Mouse (Mus musculus): ENCODE results near the gene Arhgap27. TPM values are rescaled to one million over a fixed set of nuclear protein-coding genes. Genes with fewer than 3 reads are reported as not detected.

Gene Arhgap27
- polyA plus RNA-seq, 1 experiment, result 2.0 TPM

- H3K4me1 ChIP-seq (ENCODE audit: control insufficient read depth, insufficient read depth, low read length), result peaks cover 13% of the 10 kb centered on the region
- H3K4me3 ChIP-seq (ENCODE audit: insufficient read depth, low read length), result no peak overlapping the region
- no peak for TF ChIP-seq CTCF (IDR thresholded peaks at IDR 0.05; ENCODE audit: borderline replicate concordance, insufficient read depth, low read length)
- no peak for TF ChIP-seq POLR2A (IDR thresholded peaks at IDR 0.05; ENCODE audit: low read depth, low read length)
- no peak overlapping the region for H3K27ac ChIP-seq (ENCODE audit: insufficient read depth, low read length)
These were observed 48.1 kb downstream of the Arhgap27 start for GRCm38 (mm10) chr11:103315379-103315778.

- Histone ChIP-seq H3K4me3 (ENCODE audit: insufficient read depth, low read length) (no peak overlapping the region), H3K4me1 (ENCODE audit: control insufficient read depth, insufficient read depth, low read length) (peaks cover 14% of the 10 kb centered on the region), H3K27ac (ENCODE audit: insufficient read depth, low read length) (no peak overlapping the region)
- TF ChIP-seq POLR2A (IDR thresholded peaks at IDR 0.05; ENCODE audit: low read depth, low read length) (no peak), CTCF (IDR thresholded peaks at IDR 0.05; ENCODE audit: borderline replicate concordance, insufficient read depth, low read length) (no peak)
These were observed 48.6 kb downstream of the Arhgap27 start for GRCm38 (mm10) chr11:103314736-103315374.

- Histone ChIP-seq H3K27ac (ENCODE audit: insufficient read depth, low read length) (peak overlapping the region; percentile 100), H3K4me3 (ENCODE audit: insufficient read depth, low read length) (no peak overlapping the region), H3K4me1 (ENCODE audit: control insufficient read depth, insufficient read depth, low read length) (peaks cover 16% of the 10 kb centered on the region)
- TF ChIP-seq CTCF (IDR thresholded peaks at IDR 0.05; ENCODE audit: borderline replicate concordance, insufficient read depth, low read length), result no peak
- TF ChIP-seq POLR2A (IDR thresholded peaks at IDR 0.05; ENCODE audit: low read depth, low read length), result no peak
These were observed 50.0 kb downstream of the Arhgap27 start for GRCm38 (mm10) chr11:103313542-103313941.

GRCm38 (mm10) chr11:103312655-103313255, 50.7 kb downstream of the Arhgap27 start:
- no peak for TF ChIP-seq POLR2A (IDR thresholded peaks at IDR 0.05; ENCODE audit: low read depth, low read length)
- TF ChIP-seq CTCF (IDR thresholded peaks at IDR 0.05; ENCODE audit: borderline replicate concordance, insufficient read depth, low read length), result no peak
- H3K27ac ChIP-seq (ENCODE audit: insufficient read depth, low read length), result peak overlapping the region; percentile 100
- H3K4me3 ChIP-seq (ENCODE audit: insufficient read depth, low read length), result no peak overlapping the region
- H3K4me1 ChIP-seq (ENCODE audit: control insufficient read depth, insufficient read depth, low read length), result peaks cover 16% of the 10 kb centered on the region

- peaks cover 16% of the 10 kb centered on the region for H3K4me1 ChIP-seq (ENCODE audit: control insufficient read depth, insufficient read depth, low read length)
- peak overlapping the region; percentile 98 for H3K27ac ChIP-seq (ENCODE audit: insufficient read depth, low read length)
- no peak; the same call in 1 of the 2 replicates for TF ChIP-seq POLR2A (IDR thresholded peaks at IDR 0.05; ENCODE audit: low read depth, low read length)
- TF ChIP-seq CTCF (IDR thresholded peaks at IDR 0.05; ENCODE audit: borderline replicate concordance, insufficient read depth, low read length), result no peak
- no peak overlapping the region for H3K4me3 ChIP-seq (ENCODE audit: insufficient read depth, low read length)
These were observed 51.4 kb downstream of the Arhgap27 start for GRCm38 (mm10) chr11:103311960-103312611.

- peaks cover 16% of the 10 kb centered on the region for H3K4me1 ChIP-seq (ENCODE audit: control insufficient read depth, insufficient read depth, low read length)
- no peak overlapping the region for H3K4me3 ChIP-seq (ENCODE audit: insufficient read depth, low read length)
- no peak overlapping the region for H3K27ac ChIP-seq (ENCODE audit: insufficient read depth, low read length)
- no peak for TF ChIP-seq POLR2A (IDR thresholded peaks at IDR 0.05; ENCODE audit: low read depth, low read length)
- no peak for TF ChIP-seq CTCF (IDR thresholded peaks at IDR 0.05; ENCODE audit: borderline replicate concordance, insufficient read depth, low read length)
These were observed 53.4 kb downstream of the Arhgap27 start for GRCm38 (mm10) chr11:103309956-103310574.

GRCm38 (mm10) chr11:103307910-103308309, 55.6 kb downstream of the Arhgap27 start:
- Histone ChIP-seq H3K4me1 (ENCODE audit: control insufficient read depth, insufficient read depth, low read length) (peaks cover 11% of the 10 kb centered on the region), H3K27ac (ENCODE audit: insufficient read depth, low read length) (no peak overlapping the region), H3K4me3 (ENCODE audit: insufficient read depth, low read length) (no peak overlapping the region)
- no peak for TF ChIP-seq POLR2A (IDR thresholded peaks at IDR 0.05; ENCODE audit: low read depth, low read length)
- no peak for TF ChIP-seq CTCF (IDR thresholded peaks at IDR 0.05; ENCODE audit: borderline replicate concordance, insufficient read depth, low read length)

GRCm38 (mm10) chr11:103304525-103304924, 59.0 kb downstream of the Arhgap27 start:
- TF ChIP-seq CTCF (IDR thresholded peaks at IDR 0.05; ENCODE audit: borderline replicate concordance, insufficient read depth, low read length) (no peak), POLR2A (IDR thresholded peaks at IDR 0.05; ENCODE audit: low read depth, low read length) (no peak)
- H3K4me3 ChIP-seq (ENCODE audit: insufficient read depth, low read length), result no peak overlapping the region
- H3K27ac ChIP-seq (ENCODE audit: insufficient read depth, low read length), result no peak overlapping the region
- no peaks in the 10 kb centered on the region for H3K4me1 ChIP-seq (ENCODE audit: control insufficient read depth, insufficient read depth, low read length)

GRCm38 (mm10) chr11:103294772-103295171, 68.7 kb downstream of the Arhgap27 start:
- TF ChIP-seq POLR2A (IDR thresholded peaks at IDR 0.05; ENCODE audit: low read depth, low read length) (no peak), CTCF (IDR thresholded peaks at IDR 0.05; ENCODE audit: borderline replicate concordance, insufficient read depth, low read length) (no peak)
- H3K27ac ChIP-seq (ENCODE audit: insufficient read depth, low read length), result no peak overlapping the region
- no peak overlapping the region for H3K4me3 ChIP-seq (ENCODE audit: insufficient read depth, low read length)
- peaks cover 4% of the 10 kb centered on the region; the same call in 1 of the 2 replicates for H3K4me1 ChIP-seq (ENCODE audit: control insufficient read depth, insufficient read depth, low read length)

All from embryonic fibroblast, embryonic 13.5 days (primary cell).